Mouse (Mus musculus) thymus, adult 2 months (tissue): ENCODE data around the gene Pitpnm2. TPM values are rescaled to one million over a fixed set of nuclear protein-coding genes. Genes with fewer than 3 reads are reported as not detected.

Experiments
- DNase-seq: peaks from one replicate; pipeline ENCODE4 v3.0.0; 2021
- H3K27ac ChIP-seq: fragments of 200-500 bp; 2 replicates; pipeline ENCODE4 v1.5.1; 2012; ENCODE audit warnings: low read length, control low read depth; ENCODE audit not compliant: control insufficient read depth, insufficient read depth
- H3K27me3 ChIP-seq: fragments of 200-500 bp; 2 replicates; pipeline ENCODE4 v1.6.1; 2012; ENCODE audit warnings: mild to moderate bottlenecking, low read length, moderate library complexity, mixed read lengths; ENCODE audit not compliant: control insufficient read depth, insufficient read depth
- H3K36me3 ChIP-seq: fragments of 200-500 bp; 2 replicates; pipeline ENCODE4 v1.6.1; 2012; ENCODE audit warnings: mild to moderate bottlenecking, low read length, moderate library complexity; ENCODE audit not compliant: control insufficient read depth, insufficient read depth
- H3K4me1 ChIP-seq: fragments of 200-500 bp; replicated peaks from 2 replicates; pipeline ENCODE4 v1.6.1; 2012; ENCODE audit warnings: low read length; ENCODE audit not compliant: control insufficient read depth, insufficient read depth
- H3K4me3 ChIP-seq: fragments of 200-500 bp; 2 replicates; pipeline ENCODE4 v1.5.1; 2012; ENCODE audit warnings: mild to moderate bottlenecking, low read length, control low read depth, moderate library complexity; ENCODE audit not compliant: control insufficient read depth, insufficient read depth
- CTCF ChIP-seq: fragments of 200-500 bp; IDR thresholded peaks from 2 replicates; pipeline ENCODE4 v1.5.1; 2012; ENCODE audit warnings: mild to moderate bottlenecking, control low read depth, low read length, moderate library complexity, borderline replicate concordance; ENCODE audit not compliant: control insufficient read depth, poor library complexity, insufficient read depth; ENCODE audit errors: extremely low read depth
- POLR2A ChIP-seq: fragments of 200-500 bp; IDR thresholded peaks from 2 replicates; pipeline ENCODE4 v1.6.1; 2012; ENCODE audit warnings: mild to moderate bottlenecking, low read length, control low read depth, moderate library complexity; ENCODE audit not compliant: control insufficient read depth, poor library complexity, insufficient read depth; ENCODE audit errors: extremely low read depth
- WGBS: fragments of 180-500 bp; shearing (Covaris S2); methylation state at CpG from one replicate; pipeline ENCODE4 v1.1.7; 2018; 5-methylcytosine and 5-hydroxymethylcytosine counted together
- polyA plus RNA-seq: library from polyadenylated mRNA; depleted of rRNA; stranded (reverse); fragments of >200 nt; gene quantifications from 2 replicates; pipeline ENCODE4 v1.2.3, GENCODE M21; 2012

Pitpnm2 gene
- polyA plus RNA-seq, 1 experiment = 279 TPM

DNA sequence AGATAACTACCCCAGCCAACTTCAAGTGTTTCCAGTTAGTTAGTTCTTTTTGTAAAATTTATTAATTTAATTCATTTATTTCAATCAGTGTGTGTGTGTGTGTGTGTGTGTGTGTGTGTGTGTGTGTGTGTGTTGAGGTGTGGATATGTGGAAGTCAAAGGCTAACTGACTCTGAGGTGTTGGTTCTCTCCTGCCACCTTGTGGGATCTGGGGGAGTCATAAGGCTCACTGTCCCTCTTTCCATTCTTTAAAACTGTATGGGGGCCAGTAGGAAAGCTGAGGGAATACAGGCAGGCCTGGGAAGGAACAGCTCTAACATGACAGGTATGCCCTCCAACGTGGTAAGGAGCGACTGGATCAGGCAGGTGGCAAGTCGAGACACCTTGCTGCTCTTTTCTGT is 34.8 kb upstream of the Pitpnm2 start:
- peak; percentile 13 for DNase-seq
- WGBS = 94% methylated on average over 3 of the region's 3 CpGs
- Histone ChIP-seq H3K27ac (no peak overlapping the region), H3K36me3 (peaks cover 52% of the 10 kb centered on the region), H3K27me3 (no peaks in the 10 kb centered on the region), H3K4me1 (no peaks in the 10 kb centered on the region), H3K4me3 (no peak overlapping the region)
- TF ChIP-seq CTCF (no peak), POLR2A (no peak)

DNA sequence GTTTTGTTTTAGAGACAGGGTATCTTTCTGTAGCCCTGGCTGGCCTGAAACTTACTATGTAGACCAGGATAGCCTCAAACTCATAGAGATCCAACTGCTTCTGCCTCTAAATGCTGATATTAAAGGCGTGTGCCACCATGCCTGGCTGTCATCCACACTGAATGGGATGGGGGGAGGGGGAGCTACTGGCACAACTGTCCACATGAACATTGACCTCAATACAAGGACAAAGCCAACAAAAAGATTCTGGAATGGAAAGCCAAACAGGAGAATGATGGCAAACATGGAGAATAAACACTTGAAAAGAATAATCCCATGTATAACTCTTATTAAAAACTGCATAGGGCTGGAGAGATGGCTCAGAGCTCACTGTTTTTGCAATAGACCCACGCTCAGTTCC is 33.3 kb upstream of the Pitpnm2 start:
- Histone ChIP-seq H3K36me3 (peaks cover 51% of the 10 kb centered on the region), H3K27ac (no peak overlapping the region), H3K27me3 (no peaks in the 10 kb centered on the region), H3K4me1 (no peaks in the 10 kb centered on the region), H3K4me3 (no peak overlapping the region)
- 97% methylated on average over 2 of the region's 2 CpGs for WGBS
- TF ChIP-seq CTCF (no peak), POLR2A (no peak)
- DNase-seq = no peak

DNA sequence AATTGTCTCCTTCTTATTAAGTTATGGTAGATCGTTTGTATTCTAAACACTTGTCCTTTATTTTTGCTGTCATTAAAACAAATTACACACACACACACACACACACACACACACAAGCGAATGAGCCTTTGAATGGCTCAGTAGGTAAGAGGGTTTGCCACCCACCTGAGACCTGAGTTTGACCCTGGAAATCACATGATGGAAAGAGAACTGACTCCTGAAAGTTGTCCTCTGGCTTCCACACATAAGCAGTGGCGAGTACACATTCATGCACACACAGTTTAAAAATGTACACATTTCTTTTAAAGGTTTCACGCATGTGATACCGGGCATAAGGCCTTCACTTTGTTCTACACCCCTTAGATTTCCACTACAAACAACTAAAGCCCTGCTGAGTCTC is 20.7 kb upstream of the Pitpnm2 start:
- no peaks in the 10 kb centered on the region for H3K27me3 ChIP-seq
- no peak for DNase-seq
- H3K4me3 ChIP-seq = no peak overlapping the region
- peaks cover 9% of the 10 kb centered on the region for H3K36me3 ChIP-seq
- H3K27ac ChIP-seq = no peak overlapping the region
- no peaks in the 10 kb centered on the region; the same call in 1 of the 2 replicates for H3K4me1 ChIP-seq
- TF ChIP-seq POLR2A = no peak
- TF ChIP-seq CTCF = no peak
- WGBS = 97% methylated on average over 5 of the region's 5 CpGs

DNA sequence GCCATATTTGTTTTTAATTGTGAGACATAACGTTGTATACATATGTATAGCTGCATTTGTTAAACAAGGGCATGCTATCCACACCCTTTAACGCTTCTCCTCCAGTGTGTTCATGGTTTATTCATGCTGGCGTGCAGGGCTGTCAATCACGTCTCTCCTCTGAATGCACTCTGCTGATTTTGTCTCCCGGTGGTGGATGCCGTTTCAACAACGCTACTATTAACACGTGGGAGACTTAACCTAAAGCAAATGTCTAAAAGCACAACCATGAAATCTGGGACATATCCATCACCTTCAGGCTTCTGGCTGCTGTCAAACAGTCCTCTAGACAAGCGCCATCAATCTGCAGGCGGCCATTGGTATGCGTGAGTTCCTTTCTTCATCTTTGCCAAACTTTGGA is 20.1 kb upstream of the Pitpnm2 start:
- DNase-seq = no peak
- 95% methylated on average over 11 of the region's 11 CpGs for WGBS
- no peaks in the 10 kb centered on the region for H3K27me3 ChIP-seq
- peaks cover 15% of the 10 kb centered on the region for H3K36me3 ChIP-seq
- H3K4me3 ChIP-seq = no peak overlapping the region
- H3K4me1 ChIP-seq = no peaks in the 10 kb centered on the region; the same call in 1 of the 2 replicates
- no peak for TF ChIP-seq CTCF
- TF ChIP-seq POLR2A = no peak
- H3K27ac ChIP-seq = no peak overlapping the region

DNA sequence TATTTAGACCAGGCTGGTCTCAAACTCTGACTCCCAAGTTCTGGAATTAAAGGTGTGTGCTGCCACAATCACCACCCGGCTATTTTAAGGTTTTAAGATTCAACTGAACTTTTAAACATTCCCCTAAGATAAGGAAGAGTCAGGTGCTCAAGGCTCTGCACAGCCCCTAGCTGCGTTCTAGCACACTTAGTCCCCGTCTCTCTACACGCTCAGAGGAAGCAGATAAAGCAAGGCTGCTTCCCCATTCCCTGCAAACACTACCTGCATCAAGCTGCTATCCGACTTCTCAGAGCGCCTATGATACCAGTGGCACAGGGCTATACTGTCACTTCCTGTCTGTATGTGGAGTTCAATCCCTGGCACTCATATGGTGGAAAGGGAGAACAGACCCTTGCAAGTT is 18.1 kb upstream of the Pitpnm2 start:
- Histone ChIP-seq H3K27ac (no peak overlapping the region), H3K27me3 (no peaks in the 10 kb centered on the region), H3K4me3 (no peak overlapping the region), H3K36me3 (peaks cover 31% of the 10 kb centered on the region), H3K4me1 (no peaks in the 10 kb centered on the region; the same call in 1 of the 2 replicates)
- WGBS = 94% methylated on average over 6 of the region's 6 CpGs
- TF ChIP-seq POLR2A (no peak), CTCF (no peak)
- no peak for DNase-seq

DNA sequence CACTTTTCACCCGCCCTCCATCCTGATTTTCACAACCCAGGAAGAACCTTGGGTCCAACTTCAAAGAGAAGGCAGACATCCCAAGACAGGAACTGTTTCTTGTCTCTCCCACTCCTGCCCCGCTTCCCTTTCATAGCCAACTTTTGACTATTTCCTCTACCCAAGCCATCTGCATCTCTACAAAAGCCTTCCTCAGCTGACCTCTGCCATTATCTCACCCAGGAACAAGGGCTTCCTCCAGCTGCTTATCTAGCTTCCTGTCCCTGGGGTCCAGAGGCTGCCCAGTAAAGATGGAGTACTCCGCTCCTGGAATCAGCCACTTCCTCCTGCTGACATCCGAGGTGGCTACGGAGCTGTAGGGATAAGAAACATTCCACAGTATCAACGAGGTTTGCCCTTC is 17.3 kb upstream of the Pitpnm2 start:
- H3K4me3 ChIP-seq = no peak overlapping the region
- whole genome bisulfite sequencing = 87% methylated on average over 6 of the region's 6 CpGs
- DNase-seq = no peak

DNA sequence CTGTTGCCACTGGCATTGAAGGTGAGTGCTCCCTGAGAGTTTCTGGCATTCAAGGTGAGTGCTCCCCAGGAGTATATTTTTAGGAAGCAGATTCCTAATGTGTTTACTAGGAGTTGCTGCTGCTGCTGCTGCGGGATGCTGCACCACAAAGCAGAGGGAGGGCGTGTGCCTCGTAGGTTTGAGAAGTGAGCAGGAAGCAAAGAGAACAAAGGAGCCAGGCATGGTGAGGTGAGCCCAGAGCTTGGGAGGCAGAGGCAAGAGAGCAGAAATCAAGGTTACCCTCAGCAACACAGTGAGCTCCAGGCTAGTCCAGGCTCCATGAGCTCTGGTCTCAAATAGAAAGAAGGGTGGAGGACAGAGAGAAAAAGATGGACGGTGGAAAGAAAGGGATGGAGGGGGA is 13.7 kb upstream of the Pitpnm2 start:
- no peaks in the 10 kb centered on the region for H3K27me3 ChIP-seq
- no peak for DNase-seq
- no peak overlapping the region for H3K27ac ChIP-seq
- 92% methylated on average over 4 of the region's 4 CpGs for WGBS
- H3K36me3 ChIP-seq = peaks cover 49% of the 10 kb centered on the region
- TF ChIP-seq CTCF (no peak), POLR2A (no peak)
- no peak overlapping the region for H3K4me3 ChIP-seq
- H3K4me1 ChIP-seq = no peaks in the 10 kb centered on the region; the same call in 1 of the 2 replicates

More for the DNA sequence above, 17.3 kb upstream of the Pitpnm2 start:
- Histone ChIP-seq H3K4me1 (no peaks in the 10 kb centered on the region; the same call in 1 of the 2 replicates), H3K36me3 (peaks cover 33% of the 10 kb centered on the region), H3K27me3 (no peaks in the 10 kb centered on the region), H3K27ac (no peak overlapping the region)
- TF ChIP-seq POLR2A (no peak), CTCF (no peak)
